Comparison of ENCODE assay signal across 19 mouse cellular contexts in the genomic region with DNA sequence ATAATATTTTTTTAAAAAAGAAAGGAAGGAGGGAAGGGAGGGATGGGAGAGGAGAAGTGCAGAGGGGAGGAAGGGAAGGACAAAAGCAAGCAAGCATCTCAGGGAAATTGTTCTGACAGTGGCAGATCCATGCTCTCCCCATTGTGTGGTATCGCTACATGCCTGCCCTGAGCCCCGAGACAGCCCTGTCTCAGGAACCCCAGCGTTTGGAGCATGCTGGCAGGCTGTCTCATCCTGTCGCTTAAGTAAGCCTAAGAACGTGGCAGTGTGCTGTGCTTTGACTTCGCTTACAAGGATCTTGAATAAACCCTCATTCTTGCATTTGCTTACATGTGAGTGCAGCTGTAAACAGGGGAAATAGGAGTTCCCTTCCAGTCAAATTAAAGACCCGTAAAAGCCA.
A peak's percentile ranks its signal among the peaks of the same experiment; 100 is the strongest.
DNase-seq lines count a peak whose midpoint lies in the region; ATAC-seq lines count a peak whose summit lies in the region.
"Had no signal": no experiment of that assay in that cellular context is flagged by ENCODE, and none has a peak within 500 bp of the region (broad histone marks: within the 10 kb centered on the region; RNA-seq: fewer than 3 reads in every experiment).

No protein-coding gene starts in this region.

- H3K27me3 ChIP-seq in forebrain, embryonic 15.5 days, result 0 out of 2 replicates have a peak, but pooled peaks cover 4% of the 10 kb centered on the region
- H3K27me3 ChIP-seq in forebrain, embryonic 14.5 days (replicated peaks; ENCODE audit: control insufficient read depth, insufficient read depth, low read length), result no peaks in the 10 kb centered on the region
- no peaks in the 10 kb centered on the region for H3K27me3 ChIP-seq in hindbrain, embryonic 13.5 days
- no peaks in the 10 kb centered on the region for H3K27me3 ChIP-seq in limb, embryonic 10.5 days (ENCODE audit: low read depth, poor library complexity, severe bottlenecking)
- H3K27me3 ChIP-seq in neural tube, embryonic 14.5 days (ENCODE audit: control insufficient read depth, insufficient read depth, low read length), result no peaks in the 10 kb centered on the region
- H3K27me3 ChIP-seq: liver, embryonic 13.5 days had no signal

- peaks cover 22% of the 10 kb centered on the region for H3K4me1 ChIP-seq in forebrain, embryonic 15.5 days
- peaks cover 15% of the 10 kb centered on the region for H3K4me1 ChIP-seq in forebrain, embryonic 14.5 days (ENCODE audit: control insufficient read depth, insufficient read depth, low read length)
- peaks cover 43% of the 10 kb centered on the region for H3K4me1 ChIP-seq in hindbrain, embryonic 13.5 days (replicated peaks)
- peaks cover 52% of the 10 kb centered on the region for H3K4me1 ChIP-seq in limb, embryonic 10.5 days
- H3K4me1 ChIP-seq in neural tube, embryonic 14.5 days (ENCODE audit: control insufficient read depth, insufficient read depth, low read length), result peaks cover 25% of the 10 kb centered on the region; the same call in 1 of the 2 replicates
- H3K4me1 ChIP-seq: heart, embryonic 10.5 days; liver, embryonic 13.5 days had no signal

- H3K4me3 ChIP-seq in forebrain, embryonic 15.5 days, result no peak overlapping the region
- no peak overlapping the region for H3K4me3 ChIP-seq in forebrain, embryonic 14.5 days (ENCODE audit: low read depth, low read length)
- H3K4me3 ChIP-seq in hindbrain, embryonic 13.5 days, result no peak overlapping the region
- H3K4me3 ChIP-seq in limb, embryonic 10.5 days, result no peak overlapping the region
- H3K4me3 ChIP-seq in neural tube, embryonic 14.5 days (ENCODE audit: low read depth, low read length), result no peak overlapping the region
- H3K4me3 ChIP-seq: heart, embryonic 10.5 days; liver, embryonic 13.5 days had no signal

- H3K36me3 ChIP-seq in forebrain, embryonic 15.5 days, result no peaks in the 10 kb centered on the region
- H3K36me3 ChIP-seq in forebrain, embryonic 14.5 days (ENCODE audit: control insufficient read depth, insufficient read depth, low read length), result no peaks in the 10 kb centered on the region
- H3K36me3 ChIP-seq in hindbrain, embryonic 13.5 days, result no peaks in the 10 kb centered on the region
- no peaks in the 10 kb centered on the region for H3K36me3 ChIP-seq in limb, embryonic 10.5 days
- H3K36me3 ChIP-seq in neural tube, embryonic 14.5 days (ENCODE audit: control insufficient read depth, insufficient read depth, low read length), result no peaks in the 10 kb centered on the region
- H3K36me3 ChIP-seq: heart, embryonic 10.5 days; liver, embryonic 13.5 days had no signal

- H3K4me2 ChIP-seq in forebrain, embryonic 15.5 days (replicated peaks), result 0 out of 2 replicates have a peak overlapping the region, but pooled peaks have one; percentile 6
- no peak overlapping the region for H3K4me2 ChIP-seq in forebrain, embryonic 14.5 days (ENCODE audit: low read length)
- peak overlapping the region; percentile 37 for H3K4me2 ChIP-seq in hindbrain, embryonic 13.5 days
- peak overlapping the region; percentile 32; the same call in 1 of the 2 replicates for H3K4me2 ChIP-seq in neural tube, embryonic 14.5 days (ENCODE audit: low read depth, low read length)
- H3K4me2 ChIP-seq: liver, embryonic 13.5 days had no signal

- no peak overlapping the region for H3K9ac ChIP-seq in forebrain, embryonic 15.5 days (replicated peaks)
- no peak overlapping the region for H3K9ac ChIP-seq in forebrain, embryonic 14.5 days (ENCODE audit: low read length)
- H3K9ac ChIP-seq in hindbrain, embryonic 13.5 days, result peak overlapping the region; percentile 64
- 0 out of 2 replicates have a peak overlapping the region, but pooled peaks have one; percentile 22 for H3K9ac ChIP-seq in neural tube, embryonic 14.5 days (replicated peaks; ENCODE audit: low read depth, low read length)
- H3K9ac ChIP-seq: liver, embryonic 13.5 days had no signal

- H3K27ac ChIP-seq in forebrain, embryonic 15.5 days (replicated peaks), result no peak overlapping the region
- no peak overlapping the region for H3K27ac ChIP-seq in forebrain, embryonic 14.5 days (ENCODE audit: low read depth, low read length)
- H3K27ac ChIP-seq in hindbrain, embryonic 13.5 days, result peak overlapping the region; percentile 88
- peak overlapping the region; percentile 62 for H3K27ac ChIP-seq in limb, embryonic 10.5 days
- H3K27ac ChIP-seq in neural tube, embryonic 14.5 days (ENCODE audit: low read depth, low read length), result peak overlapping the region; percentile 74
- H3K27ac ChIP-seq: heart, embryonic 10.5 days; liver, embryonic 13.5 days had no signal

- WGBS in forebrain, embryonic 15.5 days, result 22% methylated on average over 7 of the region's 7 CpGs
- WGBS in forebrain, embryonic 14.5 days, result 25% methylated on average over 7 of the region's 7 CpGs
- 27% methylated on average over 7 of the region's 7 CpGs for WGBS in hindbrain, embryonic 13.5 days
- WGBS in limb, embryonic 10.5 days, result 56% methylated on average over 7 of the region's 7 CpGs
- 25% methylated on average over 7 of the region's 7 CpGs for WGBS in neural tube, embryonic 14.5 days

- no peaks in the 10 kb centered on the region for H3K9me3 ChIP-seq in forebrain, embryonic 15.5 days
- no peaks in the 10 kb centered on the region for H3K9me3 ChIP-seq in forebrain, embryonic 14.5 days (replicated peaks; ENCODE audit: control insufficient read depth, low read length)
- no peaks in the 10 kb centered on the region for H3K9me3 ChIP-seq in hindbrain, embryonic 13.5 days
- no peaks in the 10 kb centered on the region for H3K9me3 ChIP-seq in limb, embryonic 10.5 days (replicated peaks)
- no peaks in the 10 kb centered on the region for H3K9me3 ChIP-seq in neural tube, embryonic 14.5 days (ENCODE audit: control insufficient read depth, low read length)
- H3K9me3 ChIP-seq: heart, embryonic 10.5 days; liver, embryonic 13.5 days had no signal

- no peak for ATAC-seq in forebrain, embryonic 15.5 days (replicated peaks)
- no peak for ATAC-seq in forebrain, embryonic 14.5 days
- no peak for ATAC-seq in hindbrain, embryonic 13.5 days (ENCODE audit: low FRiP score)
- peak; percentile 12; the same call in 1 of the 2 replicates for ATAC-seq in neural tube, embryonic 14.5 days (ENCODE audit: low read depth)
- ATAC-seq: activated CD4-positive, CD25-positive, alpha-beta regulatory T cell, adult 4 months had no signal

- DNase-seq in forebrain, embryonic 14.5 days (ENCODE audit: low spot score), result no peak
- no peak for DNase-seq in limb, embryonic 10.5 days (ENCODE audit: low spot score)
- no peak for DNase-seq in lung, adult 18-20 months
- no peak for DNase-seq in cerebellum, postnatal 36 days
- DNase-seq in embryo, embryonic 10 days (ENCODE audit: low spot score), result no peak
- DNase-seq: adrenal gland, postnatal 36 days; cerebellum, postnatal 10 days; gastrocnemius, postnatal 36 days; heart, postnatal 36 days; kidney, adult 9 months; kidney, postnatal 4 days; liver, embryonic 13.5 days; right cerebral cortex, postnatal 14 days; thymus, postnatal 4 days had no signal

Comparison
In these comparisons a context has a peak if more than half of its experiments do, and no peak if none do; other contexts are left out.
1. H3K27ac ChIP-seq: peak in hindbrain, embryonic 13.5 days (single experiment), limb, embryonic 10.5 days (single experiment) and neural tube, embryonic 14.5 days (single experiment); none in forebrain, embryonic 15.5 days (single experiment) and forebrain, embryonic 14.5 days (single experiment).
2. H3K9ac ChIP-seq: peak in hindbrain, embryonic 13.5 days (single experiment) and neural tube, embryonic 14.5 days (single experiment); none in forebrain, embryonic 15.5 days (single experiment) and forebrain, embryonic 14.5 days (single experiment).